13 mouse cellular contexts compared by ENCODE assay signal in the genomic region with DNA sequence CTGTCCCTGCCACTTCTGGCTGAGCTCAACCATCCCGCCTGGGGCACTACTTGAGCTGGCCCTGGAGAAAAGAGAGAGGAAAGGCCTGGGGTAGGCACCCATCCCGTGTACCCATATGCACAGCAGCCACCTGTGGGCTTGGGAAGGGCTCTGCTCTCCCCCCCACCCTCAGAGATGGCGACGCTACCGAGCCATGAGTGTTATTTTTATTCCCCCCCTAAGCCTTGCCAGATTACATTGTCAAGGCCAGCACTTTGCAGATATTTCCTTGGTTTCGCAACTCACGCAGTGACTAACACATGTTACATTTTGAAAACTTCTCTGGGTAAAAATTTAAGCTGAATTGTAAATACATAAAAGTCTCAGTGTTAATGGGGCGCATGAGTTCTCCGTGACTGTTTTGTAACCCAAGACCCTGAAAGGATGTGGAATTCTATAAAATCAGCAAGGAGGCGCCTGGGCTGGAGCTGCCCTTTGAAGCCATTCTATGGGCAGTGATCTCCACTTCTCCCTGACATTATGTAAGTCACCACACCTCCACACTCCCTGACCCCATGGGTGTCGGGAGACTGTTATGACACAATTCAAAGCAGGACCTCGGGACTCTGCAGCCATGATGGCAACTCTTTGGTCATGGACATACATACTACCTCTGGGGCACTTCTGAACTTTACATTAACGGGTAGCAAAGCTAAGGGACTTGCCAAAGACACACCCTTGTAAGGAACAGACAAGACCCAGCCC.
DNase-seq lines count a peak whose midpoint lies in the region; ATAC-seq and TF ChIP-seq lines count a peak whose summit lies in the region.
"Had no signal": no experiment of that assay in that cellular context is flagged by ENCODE, and none has a peak within 500 bp of the region (broad histone marks: within the 10 kb centered on the region; RNA-seq: fewer than 3 reads in every experiment).

No protein-coding gene starts in this region.

- no peak for ATAC-seq in limb, embryonic 12.5 days (ENCODE audit: insufficient number of reproducible peaks, insufficient read depth, low FRiP score, low TSS enrichment, low read depth)
- ATAC-seq in intestine, embryonic 15.5 days = peak; percentile 41
- no peak for ATAC-seq in hindbrain, embryonic 11.5 days (ENCODE audit: low FRiP score)

- WGBS in limb, embryonic 12.5 days = 35% methylated on average over 13 of the region's 13 CpGs
- 74% methylated on average over 13 of the region's 13 CpGs for WGBS in limb, embryonic 10.5 days
- WGBS in intestine, embryonic 15.5 days = 54% methylated on average over 13 of the region's 13 CpGs
- 81% methylated on average over 13 of the region's 13 CpGs for WGBS in hindbrain, embryonic 11.5 days

- DNase-seq in limb, embryonic 10.5 days (ENCODE audit: low spot score) = no peak
- peak; percentile 83 for DNase-seq in adrenal gland, adult 2 months
- no peak for DNase-seq in embryo, embryonic 9.5 days (ENCODE audit: extremely low spot score)
- no peak for DNase-seq in hindbrain, embryonic 11.5 days (ENCODE audit: low spot score)
- DNase-seq in kidney, adult 18-20 months = no peak
- DNase-seq: cerebellum, postnatal 10 days; kidney, adult 9 months had no signal

- no peak overlapping the region for H3K4me3 ChIP-seq in limb, embryonic 12.5 days (replicated peaks)
- no peak overlapping the region for H3K4me3 ChIP-seq in limb, embryonic 10.5 days
- H3K4me3 ChIP-seq in intestine, embryonic 15.5 days (replicated peaks) = no peak overlapping the region
- no peak overlapping the region for H3K4me3 ChIP-seq in myocyte
- no peak overlapping the region for H3K4me3 ChIP-seq in hindbrain, embryonic 11.5 days (ENCODE audit: low read depth, low read length)
- H3K4me3 ChIP-seq: heart, embryonic 10.5 days had no signal

- H3ac ChIP-seq in myocyte (ENCODE audit: control insufficient read depth, insufficient read length) = no peak overlapping the region

- H3K36me3 ChIP-seq in limb, embryonic 12.5 days = no peaks in the 10 kb centered on the region
- no peaks in the 10 kb centered on the region for H3K36me3 ChIP-seq in limb, embryonic 10.5 days
- H3K36me3 ChIP-seq in intestine, embryonic 15.5 days = no peaks in the 10 kb centered on the region
- no peaks in the 10 kb centered on the region for H3K36me3 ChIP-seq in myocyte (ENCODE audit: control insufficient read depth, insufficient read depth)
- H3K36me3 ChIP-seq in hindbrain, embryonic 11.5 days (ENCODE audit: control insufficient read depth, insufficient read depth, low read length) = no peaks in the 10 kb centered on the region
- H3K36me3 ChIP-seq: G1E; heart, embryonic 10.5 days had no signal

- peaks cover 86% of the 10 kb centered on the region for H3K27me3 ChIP-seq in limb, embryonic 12.5 days
- H3K27me3 ChIP-seq in limb, embryonic 10.5 days (ENCODE audit: low read depth, poor library complexity, severe bottlenecking) = peaks cover 65% of the 10 kb centered on the region
- no peaks in the 10 kb centered on the region for H3K27me3 ChIP-seq in intestine, embryonic 15.5 days (replicated peaks)
- no peaks in the 10 kb centered on the region for H3K27me3 ChIP-seq in myocyte (ENCODE audit: control insufficient read depth, insufficient read depth, insufficient read length)
- H3K27me3 ChIP-seq in hindbrain, embryonic 11.5 days (ENCODE audit: control insufficient read depth, insufficient read depth, low read length) = no peaks in the 10 kb centered on the region; the same call in 1 of the 2 replicates

- H3K79me2 ChIP-seq in myocyte (ENCODE audit: control insufficient read depth, insufficient read depth) = no peaks in the 10 kb centered on the region

- no peak for TF ChIP-seq POLR2A in myocyte (IDR thresholded peaks at IDR 0.05; ENCODE audit: insufficient read length, low read depth)

- H3K9me3 ChIP-seq in limb, embryonic 12.5 days = no peaks in the 10 kb centered on the region
- H3K9me3 ChIP-seq in limb, embryonic 10.5 days (replicated peaks) = no peaks in the 10 kb centered on the region
- H3K9me3 ChIP-seq in intestine, embryonic 15.5 days = no peaks in the 10 kb centered on the region
- no peaks in the 10 kb centered on the region for H3K9me3 ChIP-seq in hindbrain, embryonic 11.5 days (ENCODE audit: control insufficient read depth, low read length)
- H3K9me3 ChIP-seq: heart, embryonic 10.5 days had no signal

- peaks cover 35% of the 10 kb centered on the region for H3K4me1 ChIP-seq in limb, embryonic 12.5 days (replicated peaks)
- H3K4me1 ChIP-seq in limb, embryonic 10.5 days = peaks cover 31% of the 10 kb centered on the region
- peaks cover 28% of the 10 kb centered on the region for H3K4me1 ChIP-seq in intestine, embryonic 15.5 days (replicated peaks)
- H3K4me1 ChIP-seq in hindbrain, embryonic 11.5 days (replicated peaks; ENCODE audit: control insufficient read depth, insufficient read depth, low read length) = no peaks in the 10 kb centered on the region

- no peak overlapping the region for H3K27ac ChIP-seq in limb, embryonic 12.5 days
- no peak overlapping the region for H3K27ac ChIP-seq in limb, embryonic 10.5 days
- H3K27ac ChIP-seq in intestine, embryonic 15.5 days = 0 out of 2 replicates have a peak overlapping the region, but pooled peaks have one; percentile 36
- no peak overlapping the region for H3K27ac ChIP-seq in hindbrain, embryonic 11.5 days (ENCODE audit: low read depth, low read length)
- H3K27ac ChIP-seq: heart, embryonic 10.5 days had no signal

- H3K4me2 ChIP-seq in limb, embryonic 12.5 days = 0 out of 2 replicates have a peak overlapping the region, but pooled peaks have one; percentile 13
- H3K4me2 ChIP-seq in intestine, embryonic 15.5 days (replicated peaks) = peak overlapping the region; percentile 33; the same call in 1 of the 2 replicates
- no peak overlapping the region for H3K4me2 ChIP-seq in myocyte (ENCODE audit: low read depth)
- no peak overlapping the region for H3K4me2 ChIP-seq in hindbrain, embryonic 11.5 days (replicated peaks; ENCODE audit: low read depth, low read length)
- H3K4me2 ChIP-seq: midbrain, embryonic 11.5 days had no signal

- H3K9ac ChIP-seq in limb, embryonic 12.5 days (replicated peaks) = no peak overlapping the region
- no peak overlapping the region for H3K9ac ChIP-seq in intestine, embryonic 15.5 days
- H3K9ac ChIP-seq in hindbrain, embryonic 11.5 days (ENCODE audit: low read depth, low read length) = no peak overlapping the region

TF ChIP-seq in myocyte, 11 proteins besides CTCF, POLR2A, EP300 and RAD21:
- TF ChIP-seq REST (IDR thresholded peaks at IDR 0.05; ENCODE audit: insufficient read depth, insufficient read length) (no peak), MYOD1 (IDR thresholded peaks at IDR 0.05; ENCODE audit: control insufficient read depth in 1 of 3, insufficient read length in 2 of 3, low read depth in 2 of 3) (no peak), CEBPB (IDR thresholded peaks at IDR 0.05; ENCODE audit: insufficient read depth, poor library complexity, severe bottlenecking) (peak; percentile 73), TCF12 (IDR thresholded peaks at IDR 0.05; ENCODE audit: insufficient read depth, poor library complexity, severe bottlenecking) (no peak), MAX (IDR thresholded peaks at IDR 0.05; ENCODE audit: low read depth) (no peak), POLR2AphosphoS2 (IDR thresholded peaks at IDR 0.05; ENCODE audit: insufficient read length, low read depth) (no peak)

Comparison
In these comparisons a context has a peak if more than half of its experiments do, and no peak if none do; other contexts are left out.
1. H3K4me2 ChIP-seq: peak in limb, embryonic 12.5 days (single experiment) and intestine, embryonic 15.5 days (single experiment); none in myocyte (single experiment) and hindbrain, embryonic 11.5 days (single experiment).